Mouse (Mus musculus) intestine, postnatal 0 days (tissue): Measurements from ENCODE around the gene Casc3. TPM values are rescaled to one million over a fixed set of nuclear protein-coding genes. Genes with fewer than 3 reads are reported as not detected.

Experiments used
- ATAC-seq: fragments of 200-750 bp; cut with Nextera tagmentation; 2 replicates; pipeline ENCODE4 v1.8.0; 2017; ENCODE audit warnings: mild to moderate bottlenecking, moderate TSS enrichment, moderate library complexity
- H3K27ac ChIP-seq: fragments of 300-500 bp; sonication (generic); 2 replicates; pipeline ENCODE4 v1.5.1; 2014; ENCODE audit warnings: mild to moderate bottlenecking, low read depth, low read length, moderate library complexity
- H3K27me3 ChIP-seq: fragments of 300-500 bp; sonication (generic); replicated peaks from 2 replicates; pipeline ENCODE4 v1.6.1; 2014; ENCODE audit warnings: low read length, mixed read lengths; ENCODE audit not compliant: control insufficient read depth, insufficient read depth
- H3K36me3 ChIP-seq: fragments of 300-500 bp; sonication (generic); 2 replicates; pipeline ENCODE4 v1.6.1; 2014; ENCODE audit warnings: mild to moderate bottlenecking, moderate library complexity; ENCODE audit not compliant: control insufficient read depth, insufficient read depth
- H3K4me1 ChIP-seq: fragments of 300-500 bp; sonication (generic); replicated peaks from 2 replicates; pipeline ENCODE4 v1.6.1; 2014; ENCODE audit warnings: antibody characterized with exemption, low read length, mixed read lengths; ENCODE audit not compliant: control insufficient read depth, insufficient read depth
- H3K4me2 ChIP-seq: fragments of 300-500 bp; sonication (generic); replicated peaks from 2 replicates; pipeline ENCODE4 v1.6.1; 2014; ENCODE audit warnings: low read depth, mild to moderate bottlenecking, moderate library complexity
- H3K4me3 ChIP-seq: fragments of 300-500 bp; sonication (generic); 2 replicates; pipeline ENCODE4 v1.5.1; 2014; ENCODE audit warnings: low read depth, low read length
- H3K9ac ChIP-seq: fragments of 300-500 bp; sonication (generic); 2 replicates; pipeline ENCODE4 v1.6.1; 2014; ENCODE audit warnings: mild to moderate bottlenecking, low read depth, low read length
- H3K9me3 ChIP-seq: fragments of 300-500 bp; sonication (generic); 2 replicates; pipeline ENCODE4 v1.6.1; 2016; ENCODE audit warnings: mixed run types; ENCODE audit not compliant: control insufficient read depth
- CTCF ChIP-seq: sonication (generic); IDR thresholded peaks from 2 replicates; pipeline ENCODE4 v1.5.1; 2016; ENCODE audit warnings: low read depth, mild to moderate bottlenecking, control low read depth, antibody characterized with exemption, moderate library complexity
- WGBS: fragments of 180-500 bp; shearing (Covaris S2); extraction: QIAGEN DNeasy Blood & Tissue Kit; methylation state at CpG from one replicate; pipeline ENCODE4 v1.1.7; 2014; 5-methylcytosine and 5-hydroxymethylcytosine counted together
- polyA plus RNA-seq: library from polyadenylated mRNA; unstranded; fragments of >200 nt; fragmentation: Nextera tagmentation; extraction: Ambion mirVana; gene quantifications from 2 replicates; pipeline ENCODE4 v1.2.1, GENCODE M21; 2015

Casc3 gene
- polyA plus RNA-seq, 1 experiment from 2014 or later, result 10.8 TPM

DNA sequence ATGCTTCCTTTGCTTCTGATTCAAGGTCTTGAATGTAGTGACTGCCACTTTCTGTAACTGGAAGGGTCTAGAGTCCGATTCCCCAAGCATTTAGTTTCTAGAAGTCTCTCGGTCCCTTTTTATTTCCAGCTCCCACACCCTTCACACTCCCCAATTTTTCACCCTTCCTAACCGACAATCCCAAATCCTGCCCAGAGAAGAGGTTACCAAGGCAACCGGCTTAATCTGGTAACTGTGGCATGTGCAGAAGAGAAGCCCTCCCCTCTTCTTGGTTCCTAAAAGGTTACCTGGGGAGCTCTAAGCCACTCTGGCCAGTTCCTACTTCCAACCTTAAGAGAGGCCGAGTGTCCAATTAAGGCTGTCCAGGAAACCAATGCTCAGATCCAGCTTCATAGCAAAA is 30.6 kb downstream of the Casc3 start:
- WGBS, result 56% methylated on average over 5 of the region's 5 CpGs
- TF ChIP-seq CTCF, result no peak

GRCm38 (mm10) chr11:98835725-98836124 is 31.0 kb downstream of the Casc3 start:
- H3K27me3 ChIP-seq, result no peaks in the 10 kb centered on the region
- peak; percentile 10; the same call in 1 of the 2 replicates for ATAC-seq
- no peak overlapping the region for H3K4me3 ChIP-seq
- 32% methylated on average over 3 of the region's 3 CpGs for WGBS
- H3K4me2 ChIP-seq, result peak overlapping the region; percentile 99; the same call in 1 of the 2 replicates
- no peak overlapping the region for H3K9ac ChIP-seq
- H3K36me3 ChIP-seq, result peaks cover 25% of the 10 kb centered on the region
- no peaks in the 10 kb centered on the region for H3K9me3 ChIP-seq
- TF ChIP-seq CTCF, result no peak
- 0 out of 2 replicates have a peak, but pooled peaks cover 3% of the 10 kb centered on the region for H3K4me1 ChIP-seq
- no peak overlapping the region for H3K27ac ChIP-seq

More for the DNA sequence above, 30.6 kb downstream of the Casc3 start:
- Histone ChIP-seq H3K36me3 (peaks cover 29% of the 10 kb centered on the region), H3K27me3 (no peaks in the 10 kb centered on the region), H3K9ac (no peak overlapping the region), H3K4me3 (no peak overlapping the region), H3K27ac (no peak overlapping the region), H3K4me1 (0 out of 2 replicates have a peak, but pooled peaks cover 3% of the 10 kb centered on the region), H3K4me2 (no peak overlapping the region), H3K9me3 (no peaks in the 10 kb centered on the region)
- no peak for ATAC-seq

DNA sequence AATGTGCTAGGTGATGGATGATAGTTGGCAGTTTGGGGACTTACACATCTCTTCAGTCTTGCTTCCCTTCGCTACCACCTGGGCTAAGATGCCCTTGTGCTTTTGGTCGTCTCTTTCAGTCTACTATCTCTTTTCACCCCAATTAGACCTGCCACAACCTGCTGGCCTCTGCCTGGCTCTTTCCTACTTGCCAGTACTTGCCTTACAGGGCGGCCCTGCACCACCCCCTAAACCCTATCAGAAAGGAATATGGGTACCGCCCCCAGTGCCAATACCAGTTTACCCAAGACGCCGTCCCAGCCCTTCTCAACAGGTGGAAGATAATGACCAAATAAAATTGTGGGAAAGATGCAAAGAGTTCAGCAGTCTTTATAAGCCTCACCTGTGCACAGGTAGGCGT is 31.4 kb downstream of the Casc3 start:
- H3K4me1 ChIP-seq, result 0 out of 2 replicates have a peak, but pooled peaks cover 3% of the 10 kb centered on the region
- ATAC-seq, result peak; percentile 22; the same call in 1 of the 2 replicates
- WGBS, result 23% methylated on average over 7 of the region's 7 CpGs

DNA sequence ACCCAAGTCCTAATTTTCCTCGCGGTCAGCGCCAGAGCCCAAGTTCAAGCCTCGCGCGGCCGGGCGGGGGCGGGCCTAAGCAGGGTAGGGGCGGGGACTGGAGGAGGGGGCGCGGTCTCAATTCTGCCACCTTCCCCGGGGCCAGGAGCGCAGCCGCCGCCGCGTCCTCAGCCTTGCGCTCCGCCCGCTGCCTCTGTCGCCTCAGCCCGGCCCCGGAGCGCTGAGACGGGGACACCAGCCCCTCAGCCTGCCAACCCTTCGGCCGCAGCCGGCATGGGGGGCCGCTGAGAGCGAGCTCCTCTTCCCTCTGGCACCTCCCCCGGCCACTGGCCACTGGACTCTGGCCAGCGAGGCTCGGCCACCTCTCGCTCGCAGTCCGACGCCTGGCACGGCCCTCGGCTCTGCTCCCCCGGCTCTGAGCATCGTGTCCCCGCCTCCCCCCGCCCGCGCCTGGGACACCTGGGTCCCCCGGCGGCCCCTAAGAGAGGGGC is 32.0 kb downstream of the Casc3 start, which contains the start of gene Rapgefl1:
TSS of gene Rapgefl1 (plus strand) at position 135 of the 491 bp plus-strand sequence.
- H3K27me3 ChIP-seq, result no peaks in the 10 kb centered on the region
- H3K4me2 ChIP-seq, result peak within 1 kb of the TSS; percentile 99
- no peak for TF ChIP-seq CTCF
- 0 out of 2 replicates have a peak, but pooled peaks cover 3% of the 10 kb centered on the region for H3K4me1 ChIP-seq
- H3K4me3 ChIP-seq, result peak within 1 kb of the TSS; percentile 70
- no peak within 1 kb of the TSS; the same call in 1 of the 2 replicates for H3K27ac ChIP-seq
- peak; percentile 79 for ATAC-seq
- peaks cover 18% of the 10 kb centered on the region for H3K36me3 ChIP-seq
- no peaks in the 10 kb centered on the region for H3K9me3 ChIP-seq
- H3K9ac ChIP-seq, result peak within 1 kb of the TSS; percentile 79
- WGBS, result under 1% methylated on average over 45 of the region's 48 CpGs

More for the DNA sequence above, 31.4 kb downstream of the Casc3 start:
- Histone ChIP-seq H3K4me3 (peak overlapping the region; percentile 70), H3K27me3 (no peaks in the 10 kb centered on the region), H3K9ac (no peak overlapping the region), H3K9me3 (no peaks in the 10 kb centered on the region), H3K36me3 (peaks cover 23% of the 10 kb centered on the region), H3K4me2 (peak overlapping the region; percentile 99), H3K27ac (no peak overlapping the region)
- TF ChIP-seq CTCF, result no peak

GRCm38 (mm10) chr11:98837231-98837704 is 32.6 kb downstream of the Casc3 start:
- Histone ChIP-seq H3K27me3 (no peaks in the 10 kb centered on the region), H3K36me3 (peaks cover 13% of the 10 kb centered on the region), H3K9ac (peak overlapping the region; percentile 79), H3K4me1 (0 out of 2 replicates have a peak, but pooled peaks cover 3% of the 10 kb centered on the region), H3K4me3 (peak overlapping the region; percentile 70), H3K4me2 (peak overlapping the region; percentile 99), H3K9me3 (no peaks in the 10 kb centered on the region), H3K27ac (no peak overlapping the region)
- WGBS, result 8% methylated on average over 22 of the region's 29 CpGs
- peak; percentile 25 for TF ChIP-seq CTCF
- no peak for ATAC-seq

DNA sequence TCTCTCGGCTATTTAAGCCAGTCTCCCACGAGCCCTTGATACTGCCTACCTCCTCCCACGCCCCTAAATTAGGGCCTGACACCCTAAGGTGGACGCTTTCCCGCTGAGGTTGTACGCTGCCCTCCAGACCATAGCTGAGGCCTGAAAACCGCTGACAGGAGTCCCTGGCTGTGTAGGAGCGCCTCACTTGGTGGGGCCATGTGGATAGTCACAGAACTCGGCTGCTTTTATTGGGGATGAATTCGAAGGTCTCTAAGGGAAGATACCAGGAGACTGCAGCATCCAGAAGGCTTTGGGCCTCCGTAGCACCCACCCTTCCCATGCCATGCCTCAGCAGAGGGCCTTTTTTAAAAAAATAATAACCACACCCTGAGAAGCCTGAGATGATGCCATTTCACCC is 33.2 kb downstream of the Casc3 start:
- Histone ChIP-seq H3K9ac (no peak overlapping the region), H3K27me3 (no peaks in the 10 kb centered on the region), H3K27ac (no peak overlapping the region), H3K36me3 (peaks cover 7% of the 10 kb centered on the region), H3K4me1 (0 out of 2 replicates have a peak, but pooled peaks cover 3% of the 10 kb centered on the region), H3K4me2 (no peak overlapping the region; the same call in 1 of the 2 replicates), H3K4me3 (no peak overlapping the region), H3K9me3 (no peaks in the 10 kb centered on the region)
- TF ChIP-seq CTCF, result no peak
- no peak for ATAC-seq
- WGBS, result 75% methylated on average over 11 of the region's 11 CpGs
